Mouse (Mus musculus): ENCODE measurements around the gene Tmem200b.

GRCm38 (mm10) chr4:131921461-131922346 lies at the start of gene Tmem200b:
- TF ChIP-seq CTCF (IDR thresholded peaks at IDR 0.05), result no peak
- no peak for TF ChIP-seq EP300 (IDR thresholded peaks at IDR 0.05)

All from lung, postnatal 0 days (tissue).